Mouse (Mus musculus) adrenal gland, postnatal 14 days (tissue): ENCODE results near the gene Ccdc63. TPM values are rescaled to one million over a fixed set of nuclear protein-coding genes. Genes with fewer than 3 reads are reported as not detected.

ENCODE experiments used
- DNase-seq: peaks from one replicate; pipeline ENCODE4 v3.0.0; 2021; ENCODE audit warnings: mixed read lengths
- total RNA-seq: library from RNA; stranded (reverse); gene quantifications from 2 replicates; pipeline ENCODE4 v1.2.3, GENCODE M21; 2021

Ccdc63 gene
- total RNA-seq, 1 experiment from 2014 or later = not detected

DNA sequence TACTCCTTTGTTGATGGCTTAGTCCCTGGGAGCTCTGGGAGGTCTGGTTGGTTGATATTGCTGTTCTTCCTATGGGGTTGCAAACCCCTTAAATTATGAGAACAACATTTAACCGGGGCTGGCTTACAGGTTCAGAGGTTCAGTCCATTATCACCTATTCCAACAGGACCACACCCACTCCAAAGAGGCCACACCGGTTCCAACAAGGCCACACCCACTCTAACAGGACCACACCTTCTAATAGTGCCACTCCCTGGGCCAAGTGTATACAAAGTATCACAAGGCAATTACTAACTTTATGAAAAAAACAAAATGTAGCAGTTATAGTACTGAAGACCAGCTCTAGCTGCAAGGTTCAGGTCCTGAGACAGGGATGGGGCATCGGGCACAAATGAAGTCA lies 56.2 kb downstream of the Ccdc63 start:
- DNase-seq = no peak

DNA sequence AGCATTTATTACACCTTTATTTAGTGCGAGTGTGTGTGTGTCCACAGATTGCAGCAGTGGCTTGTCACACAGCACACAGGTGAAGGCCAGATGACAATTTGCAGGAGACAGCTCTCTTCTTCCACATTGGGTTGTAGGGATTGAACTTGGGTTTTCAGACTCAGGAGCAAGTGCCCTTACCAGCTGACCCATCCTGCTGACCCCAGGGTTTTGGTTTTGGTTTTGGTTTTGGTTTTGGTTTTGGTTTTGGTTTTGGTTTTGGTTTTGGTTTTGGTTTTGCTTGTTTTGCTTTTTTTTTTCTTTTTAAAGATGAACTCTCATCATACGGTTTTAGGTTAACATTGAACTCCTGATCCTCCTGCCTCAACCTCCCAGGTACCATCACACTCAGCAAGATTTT lies 57.3 kb downstream of the Ccdc63 start:
- no peak for DNase-seq

DNA sequence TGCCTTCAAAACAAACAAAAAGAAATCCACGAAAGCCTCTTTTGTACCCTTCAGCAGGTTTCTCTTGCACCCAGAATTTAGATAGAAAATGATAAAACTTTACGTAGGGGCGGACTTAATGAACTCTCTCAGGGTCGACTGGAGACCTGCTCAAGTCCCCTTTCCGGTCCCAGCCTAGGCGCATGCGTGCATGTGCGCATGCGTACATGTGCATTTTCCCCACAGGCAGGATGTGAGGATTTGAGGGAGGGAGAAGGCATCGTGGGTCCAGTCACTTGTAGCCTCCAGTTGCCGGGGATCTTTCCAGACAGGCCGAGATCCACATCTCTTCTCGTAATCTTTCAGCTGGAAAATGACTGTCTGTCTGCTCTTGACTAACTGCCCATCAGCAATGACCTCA lies 59.2 kb downstream of the Ccdc63 start:
- DNase-seq = no peak

DNA sequence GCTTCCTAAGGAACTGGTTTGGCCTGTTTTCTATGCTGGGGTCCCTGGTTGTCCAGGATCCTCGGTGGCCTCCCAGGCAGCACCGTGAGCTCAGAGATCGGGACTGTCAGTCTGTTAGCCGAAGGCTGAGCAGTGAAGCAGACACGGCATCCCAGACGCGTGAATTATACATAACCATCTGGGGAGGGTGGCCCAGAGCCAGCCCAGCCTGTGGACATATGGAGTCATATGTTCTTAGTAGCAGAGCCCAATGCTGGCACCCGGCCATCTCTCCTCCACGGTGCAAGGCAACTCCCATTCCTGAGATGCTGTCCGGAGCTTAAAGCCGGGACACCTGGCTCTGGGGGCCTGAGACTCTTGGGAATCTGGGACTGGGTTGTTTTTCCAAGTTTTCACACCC lies 59.7 kb downstream of the Ccdc63 start:
- no peak for DNase-seq

DNA sequence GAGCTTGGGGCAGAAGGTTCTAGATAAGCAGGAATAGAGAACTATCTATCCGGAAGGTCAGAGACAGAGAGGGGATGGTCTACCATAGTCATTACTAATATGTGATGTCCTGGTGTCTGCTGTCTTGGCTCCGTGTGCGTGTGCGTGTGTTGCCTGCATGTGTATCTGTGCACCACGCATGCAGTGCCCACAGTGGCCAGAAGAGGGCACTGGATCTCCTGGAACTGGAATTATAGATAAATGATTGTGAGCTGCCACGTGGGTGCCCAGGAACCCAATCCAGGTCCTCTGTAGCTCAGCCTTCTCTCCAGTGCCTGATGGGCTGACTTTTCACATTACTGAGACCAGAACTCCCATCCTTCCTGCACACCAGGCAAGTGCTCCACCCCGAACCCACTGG lies 60.8 kb downstream of the Ccdc63 start:
- no peak for DNase-seq

DNA sequence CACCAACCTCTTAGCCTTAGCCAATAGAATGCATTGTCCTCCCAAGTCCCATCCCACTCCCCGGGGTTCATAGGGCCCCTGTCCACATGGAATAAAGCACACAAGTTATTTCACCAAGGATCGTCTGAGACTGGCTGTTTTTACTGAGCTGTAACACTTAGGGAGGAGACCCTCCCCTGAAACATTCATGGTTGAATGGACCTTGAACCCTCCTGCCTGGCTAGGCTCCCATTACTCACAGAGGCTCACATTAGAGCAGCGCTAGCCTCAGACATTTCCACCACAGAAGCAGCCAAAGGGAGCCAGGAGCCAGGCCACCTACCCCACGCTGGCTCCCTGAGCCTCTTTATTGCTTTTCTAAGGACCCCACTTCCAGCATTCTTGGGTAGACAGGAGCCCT lies 63.4 kb downstream of the Ccdc63 start:
- DNase-seq = no peak

DNA sequence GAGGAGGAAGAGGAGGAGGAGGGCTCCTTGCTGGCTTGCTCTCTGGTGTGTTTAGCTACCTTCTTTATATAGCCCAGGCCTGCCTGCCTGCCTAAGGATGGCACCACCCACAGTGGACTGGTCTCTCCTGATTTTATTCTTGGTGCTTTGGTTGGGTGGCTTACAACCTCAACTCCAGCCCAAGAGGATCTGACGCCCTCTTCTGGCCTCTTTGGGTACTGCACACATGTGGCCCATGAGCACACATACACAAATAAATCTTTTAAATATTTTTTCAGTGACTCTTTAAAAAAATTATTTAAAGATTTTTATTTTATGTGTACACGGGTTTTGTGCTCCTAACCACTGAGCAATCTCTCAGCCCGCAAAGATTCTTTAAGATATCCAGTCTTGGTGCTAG lies 64.9 kb downstream of the Ccdc63 start:
- peak; percentile 47 for DNase-seq

DNA sequence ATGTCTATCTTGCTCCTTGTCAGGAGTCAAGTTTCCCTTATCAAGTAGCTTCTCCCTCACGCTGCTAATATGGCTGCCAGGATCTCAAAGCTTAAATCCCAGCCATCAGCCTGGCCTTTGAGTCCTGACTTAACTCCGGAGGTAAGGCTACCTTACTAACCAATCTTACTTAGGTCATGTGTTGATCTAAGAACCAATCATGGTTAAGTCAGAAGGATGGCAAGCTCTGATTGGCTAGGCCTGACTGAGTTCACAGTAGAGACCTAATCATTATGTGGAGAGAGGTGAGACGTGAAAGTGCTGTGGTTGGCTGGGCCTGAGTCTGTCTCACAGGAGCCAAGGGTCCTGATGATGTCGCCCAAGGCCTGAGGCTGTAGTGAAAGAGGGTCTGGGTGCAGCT lies 68.6 kb downstream of the Ccdc63 start:
- no peak for DNase-seq

DNA sequence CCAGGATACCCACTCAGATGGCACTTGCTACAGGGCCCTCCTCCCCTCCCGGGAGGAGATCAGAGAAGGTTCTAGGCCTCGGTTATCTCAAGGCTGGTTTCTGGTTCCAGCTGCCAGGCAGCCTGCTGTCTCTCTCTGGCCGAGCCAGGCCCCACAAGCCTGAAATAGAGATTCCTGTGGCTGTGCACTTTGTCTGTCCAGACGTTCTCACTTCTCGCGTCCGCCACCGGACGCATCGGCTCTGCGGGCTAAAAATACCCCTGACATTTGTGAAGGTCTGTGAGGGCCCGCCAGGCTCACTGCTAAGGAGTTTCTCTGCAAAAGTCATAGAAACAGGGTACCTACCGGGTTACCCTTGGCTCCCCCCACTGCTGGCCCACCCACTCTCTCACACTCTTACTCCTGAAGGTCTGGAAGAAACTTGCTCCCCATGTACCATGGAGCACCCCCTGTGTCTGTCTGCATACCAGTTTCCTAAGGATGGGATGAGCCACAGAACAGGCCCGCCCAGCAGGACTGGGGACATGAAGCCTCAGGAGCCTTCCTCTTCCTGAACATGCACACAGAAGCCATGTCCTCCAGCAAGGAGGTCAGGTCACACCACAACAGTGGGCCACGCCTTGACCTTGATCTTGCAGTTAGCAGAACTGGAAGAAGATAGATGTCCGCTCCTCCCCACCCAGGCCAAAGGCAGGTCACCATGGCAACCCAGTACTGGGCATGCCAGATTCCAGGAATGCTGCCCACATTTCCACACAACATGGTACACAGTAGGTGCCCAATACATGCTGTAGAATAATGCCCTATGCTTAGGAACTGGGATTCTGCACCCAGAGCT lies 69.4 kb downstream of the Ccdc63 start:
- peak; percentile 67 for DNase-seq

DNA sequence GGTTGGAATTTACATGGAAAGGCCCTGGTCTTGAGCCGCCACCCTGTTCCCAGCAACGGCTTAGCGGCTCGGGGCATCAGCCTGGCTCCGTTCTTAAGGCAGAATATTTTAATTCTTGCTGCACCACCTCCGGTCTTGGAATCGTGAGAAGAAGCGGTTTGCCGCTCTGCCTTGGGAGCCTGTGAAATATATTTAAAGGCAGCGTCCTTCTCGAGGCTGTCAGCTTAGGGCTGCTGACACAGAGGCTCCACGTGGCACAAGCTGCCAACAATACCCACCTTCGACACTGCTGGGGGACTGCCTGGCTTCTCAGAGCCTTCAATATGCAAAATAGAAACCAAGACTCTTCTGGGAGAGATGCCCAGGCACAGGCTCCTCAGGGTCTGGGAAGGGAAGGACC lies 72.1 kb downstream of the Ccdc63 start:
- no peak for DNase-seq

DNA sequence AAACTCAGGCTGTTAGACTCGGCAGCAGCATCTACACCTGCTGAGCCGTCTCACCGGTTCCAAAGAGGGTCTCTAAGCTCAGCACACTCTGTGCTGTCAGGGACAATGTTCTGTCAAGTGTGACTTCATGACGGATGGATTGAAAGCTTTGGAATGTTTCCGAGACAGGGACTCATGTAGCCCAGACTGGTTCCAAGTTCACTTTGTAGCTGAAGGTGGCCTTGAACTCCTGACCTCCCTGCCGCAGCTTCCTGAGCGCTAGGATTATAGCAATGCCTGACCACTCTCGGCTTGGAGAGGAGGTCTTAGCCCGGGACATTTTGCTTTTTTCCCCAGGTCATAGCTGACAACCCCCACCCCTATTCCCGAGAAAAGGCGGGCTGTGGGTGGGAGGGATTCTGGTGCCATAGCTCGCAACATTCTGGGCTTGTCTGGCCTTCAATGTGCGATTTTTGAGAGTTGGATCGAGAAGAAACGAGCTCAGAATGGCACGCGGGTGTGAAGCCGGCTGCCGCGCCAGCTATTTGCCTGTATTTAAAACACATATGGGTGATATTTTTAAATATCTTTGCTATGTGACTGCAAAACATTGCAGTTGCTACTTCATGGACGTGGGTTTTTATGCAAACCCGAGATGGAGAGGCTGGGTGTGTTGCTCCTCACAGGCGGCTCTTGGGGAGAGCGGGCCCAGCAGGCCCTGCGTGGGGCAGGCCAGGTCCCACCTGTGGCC lies 77.3 kb downstream of the Ccdc63 start:
- no peak for DNase-seq

DNA sequence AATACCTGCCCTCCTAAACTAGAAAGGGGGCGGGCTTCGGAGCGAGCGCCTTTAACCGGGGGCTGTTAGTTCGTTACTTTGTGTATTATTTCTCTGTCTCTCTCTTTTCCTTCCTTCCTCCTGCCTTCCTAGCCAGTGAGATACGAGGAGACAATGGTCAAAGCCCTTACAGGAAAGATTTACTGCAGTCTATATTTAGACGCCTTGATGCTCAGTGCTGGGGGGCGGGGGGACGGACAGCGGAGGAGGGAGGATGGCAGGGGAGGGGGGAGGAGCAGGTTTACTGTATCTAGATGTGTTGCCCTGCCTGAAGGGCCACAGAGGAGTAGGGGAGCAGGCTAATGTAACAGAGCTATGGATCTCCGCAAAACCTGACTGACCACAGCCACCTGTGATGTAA lies 78.1 kb downstream of the Ccdc63 start:
- DNase-seq = peak; percentile 64

DNA sequence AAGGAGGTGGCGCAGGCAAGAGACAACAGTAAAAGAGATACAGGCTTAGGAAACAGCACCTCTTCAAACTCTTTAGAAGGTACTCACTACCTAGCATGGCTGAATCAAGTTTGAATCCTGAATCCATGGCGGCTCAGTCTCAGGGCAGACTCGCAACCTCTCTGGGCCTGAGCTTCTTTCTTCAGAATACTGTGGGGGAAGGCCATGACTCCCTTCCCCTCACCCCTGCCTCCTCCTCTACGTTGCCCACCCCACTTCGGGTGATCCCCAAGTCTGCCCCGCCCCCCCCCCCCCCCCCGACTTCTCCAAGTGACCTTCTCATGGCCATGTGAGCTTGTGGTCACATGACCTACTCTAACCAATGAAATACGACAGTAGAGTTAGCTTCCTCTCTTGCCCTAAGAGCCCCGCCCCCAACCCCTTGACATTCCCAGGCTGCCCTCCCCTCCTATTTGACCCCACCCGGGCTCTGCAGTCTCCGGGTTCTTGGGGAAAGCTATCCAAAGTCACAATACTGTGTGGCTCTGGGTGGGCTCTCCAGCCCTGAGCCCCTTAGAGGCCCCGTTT lies 79.8 kb downstream of the Ccdc63 start:
- DNase-seq = peak; percentile 54

DNA sequence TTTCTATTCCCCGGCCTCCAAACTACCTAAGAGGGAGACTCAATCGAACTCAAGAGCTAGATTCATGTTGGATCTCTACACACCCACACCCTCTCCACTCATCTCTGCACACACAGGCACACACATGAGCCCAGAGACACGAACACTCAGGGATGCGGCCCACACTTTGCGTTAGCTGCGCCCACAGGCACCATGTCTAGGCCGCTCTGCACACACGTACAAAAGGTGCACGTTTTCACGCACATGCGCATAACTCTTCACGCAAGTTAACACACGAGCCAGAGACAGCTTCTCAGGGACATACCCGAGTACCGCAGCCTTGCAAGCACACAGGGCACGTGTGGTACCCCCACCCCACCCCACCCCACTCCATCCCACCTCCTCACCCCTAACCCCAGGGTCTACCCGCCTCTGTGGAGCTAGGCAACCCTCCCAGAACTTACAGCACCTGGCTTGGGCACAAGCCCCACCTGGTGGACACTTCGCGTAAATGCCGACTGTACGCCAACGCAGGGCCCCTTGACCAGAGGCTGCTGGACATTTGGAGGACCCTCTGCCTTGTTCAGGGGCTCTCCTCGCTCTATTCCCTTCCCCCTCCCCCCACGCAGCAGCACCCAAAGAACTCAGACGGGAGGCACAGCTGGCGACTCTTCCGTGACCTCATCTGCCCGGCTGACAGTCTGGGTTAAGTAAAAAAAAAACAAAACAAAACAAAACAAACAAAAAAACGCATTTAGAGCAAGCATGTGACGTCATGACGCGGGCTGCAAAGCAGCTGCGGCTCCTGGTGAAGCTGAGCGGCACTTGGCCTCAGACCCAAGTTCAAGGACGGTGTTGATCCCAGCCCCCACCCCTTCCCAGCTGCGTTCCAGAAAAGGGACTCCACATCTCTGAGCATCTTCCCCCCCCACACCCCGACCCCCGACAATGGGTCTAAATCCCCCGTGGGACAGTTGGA lies 81.3 kb downstream of the Ccdc63 start:
- peak; percentile 78 for DNase-seq

Other genes with a start within 250 kb of the Ccdc63 start
- gene Cux2, start 90.7 kb downstream of the Ccdc63 start, total RNA-seq = 16.6 and 17.7 TPM in 2 replicates
- not detected in 2 replicates for gene Myl2, start 39.9 kb downstream of the Ccdc63 start, total RNA-seq
- 155 and 191 TPM in 2 replicates for gene Ppp1cc, start 17.5 kb upstream of the Ccdc63 start, total RNA-seq
- gene Hvcn1, start 66.0 kb upstream of the Ccdc63 start, total RNA-seq = 2.4 and 16.0 TPM in 2 replicates
- gene Tctn1, start 123.6 kb upstream of the Ccdc63 start, total RNA-seq = 12.7 and 14.5 TPM in 2 replicates
- gene Pptc7, start 143.5 kb upstream of the Ccdc63 start, total RNA-seq = 42.4 and 44.7 TPM in 2 replicates
- gene Rad9b, start 213.4 kb upstream of the Ccdc63 start, total RNA-seq = 3.2 and 4.0 TPM in 2 replicates
- 127 TPM in 2 replicates for gene Vps29, start 213.5 kb upstream of the Ccdc63 start, total RNA-seq
- gene Gpn3, start 231.1 kb upstream of the Ccdc63 start, total RNA-seq = 34.9 and 36.4 TPM in 2 replicates
- 29.7 and 34.7 TPM in 2 replicates for gene Fam216a, start 231.5 kb upstream of the Ccdc63 start, total RNA-seq